Mouse (Mus musculus): Measurements from ENCODE around the gene Reln.
A peak's percentile ranks its signal among the peaks of the same experiment; 100 is the strongest.

DNA sequence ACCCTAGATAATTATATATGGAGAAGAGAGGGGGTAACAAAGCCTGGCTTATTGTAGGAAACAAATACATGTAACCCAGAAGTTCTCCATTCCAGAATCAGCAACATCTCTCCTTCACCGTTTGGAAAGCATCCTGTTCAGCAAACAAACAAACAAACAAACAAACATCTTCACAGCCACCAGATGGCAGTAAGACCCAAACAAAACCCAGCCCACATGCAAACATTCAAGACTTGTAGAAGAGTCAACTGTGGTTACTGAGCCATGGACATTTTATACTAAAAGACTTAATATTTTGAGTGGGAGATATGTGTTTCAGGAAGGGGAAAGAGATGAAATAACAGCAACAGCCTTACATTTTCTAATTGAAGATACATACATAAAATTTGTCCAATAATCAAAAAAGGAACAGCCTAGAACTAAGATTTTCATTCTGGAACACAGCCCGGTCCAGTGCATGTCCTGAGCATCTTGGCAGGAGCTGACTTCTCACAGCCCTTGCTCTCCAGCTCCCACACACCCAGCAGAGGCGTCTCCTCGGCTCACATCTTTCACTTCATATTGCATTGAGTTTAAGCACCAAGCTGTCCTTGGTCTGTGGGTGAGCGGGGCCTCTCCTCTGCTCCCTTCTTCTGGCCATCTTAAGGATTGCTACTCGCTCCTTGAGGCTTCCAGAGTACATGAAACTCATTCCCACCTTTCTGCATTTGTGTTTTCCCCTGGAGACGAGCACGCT lies 411.0 kb downstream of the Reln start:
- TF ChIP-seq CTCF (IDR thresholded peaks at IDR 0.05; ENCODE audit: borderline replicate concordance, insufficient read depth, low read depth, low read length) = 0 out of 2 replicates have a peak, but pooled peaks have one; percentile 1
- no peak for TF ChIP-seq POLR2A (IDR thresholded peaks at IDR 0.05; ENCODE audit: borderline replicate concordance, insufficient read depth, low read length)

All from cerebellum, adult 2 months (tissue).